Mouse (Mus musculus) forebrain, postnatal 0 days (tissue): Measurements from ENCODE around the gene Fggy. TPM values are rescaled to one million over a fixed set of nuclear protein-coding genes. Genes with fewer than 3 reads are reported as not detected.

Experiments
- ATAC-seq: fragments of 200-750 bp; cut with Nextera tagmentation; 2 replicates; pipeline ENCODE4 v1.8.0; 2017; ENCODE audit warnings: mild to moderate bottlenecking, moderate library complexity
- DNase-seq: peaks from one replicate; pipeline ENCODE4 v3.0.0-alpha.2; 2015
- H3K27ac ChIP-seq: fragments of 300-500 bp; sonication (generic); 2 replicates; pipeline ENCODE4 v1.5.1; 2014; ENCODE audit warnings: low read depth, mild to moderate bottlenecking, antibody characterized with exemption, low read length, moderate library complexity, mixed read lengths
- H3K27me3 ChIP-seq: fragments of 300-500 bp; sonication (generic); 2 replicates; pipeline ENCODE4 v1.6.1; 2014; ENCODE audit warnings: mild to moderate bottlenecking, low read length, mixed read lengths; ENCODE audit not compliant: insufficient read depth
- H3K36me3 ChIP-seq: fragments of 300-500 bp; sonication (generic); 2 replicates; pipeline ENCODE4 v1.6.1; 2014; ENCODE audit warnings: mild to moderate bottlenecking, moderate library complexity; ENCODE audit not compliant: insufficient read depth
- H3K4me1 ChIP-seq: fragments of 300-500 bp; sonication (generic); 2 replicates; pipeline ENCODE4 v1.6.1; 2014; ENCODE audit warnings: antibody characterized with exemption; ENCODE audit not compliant: insufficient read depth
- H3K4me2 ChIP-seq: fragments of 300-500 bp; sonication (generic); 2 replicates; pipeline ENCODE4 v1.6.1; 2014; ENCODE audit warnings: low read depth, mild to moderate bottlenecking, moderate library complexity
- H3K4me3 ChIP-seq: fragments of 300-500 bp; sonication (generic); 2 replicates; pipeline ENCODE4 v1.5.1; 2014; ENCODE audit warnings: low read depth, low read length, mixed read lengths
- H3K9ac ChIP-seq: fragments of 300-500 bp; sonication (generic); 2 replicates; pipeline ENCODE4 v1.6.1; 2014; ENCODE audit warnings: mild to moderate bottlenecking
- H3K9me3 ChIP-seq: fragments of 300-500 bp; sonication (generic); 2 replicates; pipeline ENCODE4 v1.6.1; 2016; ENCODE audit warnings: low read length
- CTCF ChIP-seq: sonication (generic); IDR thresholded peaks from 2 replicates; pipeline ENCODE4 v1.5.1; 2016; ENCODE audit warnings: antibody characterized with exemption, control low read depth, low read depth
- WGBS: fragments of 180-500 bp; shearing (Covaris S2); extraction: QIAGEN DNeasy Blood & Tissue Kit; methylation state at CpG from one replicate; pipeline ENCODE4 v1.1.7; 2014; 5-methylcytosine and 5-hydroxymethylcytosine counted together
- polyA plus RNA-seq: library from polyadenylated mRNA; unstranded; fragments of >200 nt; fragmentation: Nextera tagmentation; extraction: Ambion mirVana; gene quantifications from 2 replicates; pipeline ENCODE4 v1.2.1, GENCODE M21; 2015
- total RNA-seq: library from RNA; depleted of rRNA; stranded (reverse); fragments of >200 nt; gene quantifications from 2 replicates; pipeline ENCODE4 v1.2.3, GENCODE M21; 2014

Gene Fggy
- total and polyA plus RNA-seq, 2 experiments from 2014 or later = 4.8 to 4.9 TPM

DNA sequence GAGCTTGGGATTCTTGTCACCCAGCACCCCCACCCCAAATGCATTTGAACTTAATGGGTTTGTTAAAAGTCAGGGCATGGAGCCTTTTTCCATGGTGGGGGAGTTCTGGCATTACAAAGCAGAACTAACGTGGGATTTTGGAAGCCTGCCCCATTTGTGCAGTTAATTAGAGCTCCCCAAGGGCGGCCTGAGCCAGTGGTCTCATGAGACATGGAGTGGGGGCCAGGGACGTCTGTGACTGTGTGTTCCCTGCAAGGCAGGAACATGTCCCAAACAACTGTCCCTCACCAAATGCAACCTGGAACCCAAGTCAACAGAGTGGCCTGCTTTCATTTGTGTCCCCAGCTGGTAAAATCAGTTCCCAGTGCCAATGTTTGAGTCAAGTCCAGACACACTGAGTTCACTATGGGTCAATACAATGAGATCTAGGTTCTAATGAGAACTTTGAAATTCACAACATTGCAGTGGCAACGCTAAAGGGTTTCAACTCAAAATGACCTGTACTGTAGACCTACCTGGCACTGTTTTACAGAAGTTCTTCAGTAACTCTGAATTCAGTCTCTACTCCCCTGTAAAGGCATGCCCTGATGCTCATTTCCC is 324.5 kb downstream of the Fggy start:
- no peak for ATAC-seq

DNA sequence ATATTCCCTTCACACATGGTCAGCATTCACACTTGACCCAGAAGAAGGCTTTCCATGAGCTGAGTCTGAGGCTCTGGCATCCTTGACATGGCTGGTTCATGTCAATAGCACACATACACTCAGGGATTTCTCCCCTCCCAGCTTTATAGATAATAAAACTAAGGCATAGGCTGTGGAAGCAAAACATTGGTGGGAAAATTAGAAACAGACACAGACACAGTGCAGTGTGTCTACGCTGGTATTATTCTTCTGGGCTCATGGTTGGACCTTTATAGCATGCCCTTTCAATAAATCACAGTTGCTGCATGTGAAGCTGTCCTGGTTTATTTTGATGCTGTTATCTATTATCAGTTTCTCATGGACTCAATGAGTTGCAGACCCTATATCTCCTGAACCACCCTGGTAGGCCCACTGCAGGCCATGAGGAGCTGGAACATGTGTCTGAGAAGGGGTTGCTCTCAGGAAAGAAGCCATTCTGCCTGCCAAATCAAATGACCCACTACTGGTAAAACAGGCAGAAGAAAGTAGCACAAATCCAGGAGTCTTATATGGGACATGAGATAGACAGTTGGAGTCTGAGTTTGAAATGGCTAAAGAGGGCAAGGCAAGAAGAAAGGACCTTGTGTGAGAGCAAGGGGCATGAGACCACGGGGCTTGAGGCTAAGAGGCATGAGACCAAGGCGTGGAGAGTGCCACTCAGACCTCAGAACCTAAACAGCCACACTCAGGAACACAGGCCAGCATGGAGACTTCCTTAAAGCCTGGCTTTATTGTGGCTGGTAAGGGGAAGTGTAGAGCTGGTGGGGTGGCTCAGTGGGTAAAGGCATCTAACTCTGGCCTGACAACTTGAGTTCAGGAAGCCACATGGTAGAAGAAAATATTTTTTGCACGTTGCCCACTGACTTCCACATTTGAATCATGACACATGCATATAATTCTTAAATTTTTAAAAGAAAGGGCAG is 327.2 kb downstream of the Fggy start:
- no peaks in the 10 kb centered on the region for H3K36me3 ChIP-seq
- H3K27me3 ChIP-seq = no peaks in the 10 kb centered on the region
- WGBS = 85% methylated on average over 4 of the region's 4 CpGs
- no peak overlapping the region for H3K27ac ChIP-seq
- no peak overlapping the region for H3K4me2 ChIP-seq
- H3K9ac ChIP-seq = no peak overlapping the region
- no peak for TF ChIP-seq CTCF
- H3K9me3 ChIP-seq = no peaks in the 10 kb centered on the region
- no peak overlapping the region for H3K4me3 ChIP-seq
- no peaks in the 10 kb centered on the region for H3K4me1 ChIP-seq
- DNase-seq (no peak), ATAC-seq (no peak)

More for the DNA sequence above, 324.5 kb downstream of the Fggy start:
- 32% methylated on average over 4 of the region's 4 CpGs for WGBS
- Histone ChIP-seq H3K9me3 (no peaks in the 10 kb centered on the region), H3K27ac (no peak overlapping the region), H3K4me1 (no peaks in the 10 kb centered on the region), H3K4me2 (no peak overlapping the region), H3K36me3 (no peaks in the 10 kb centered on the region), H3K9ac (no peak overlapping the region), H3K4me3 (no peak overlapping the region), H3K27me3 (no peaks in the 10 kb centered on the region)
- no peak for TF ChIP-seq CTCF
- DNase-seq = no peak

DNA sequence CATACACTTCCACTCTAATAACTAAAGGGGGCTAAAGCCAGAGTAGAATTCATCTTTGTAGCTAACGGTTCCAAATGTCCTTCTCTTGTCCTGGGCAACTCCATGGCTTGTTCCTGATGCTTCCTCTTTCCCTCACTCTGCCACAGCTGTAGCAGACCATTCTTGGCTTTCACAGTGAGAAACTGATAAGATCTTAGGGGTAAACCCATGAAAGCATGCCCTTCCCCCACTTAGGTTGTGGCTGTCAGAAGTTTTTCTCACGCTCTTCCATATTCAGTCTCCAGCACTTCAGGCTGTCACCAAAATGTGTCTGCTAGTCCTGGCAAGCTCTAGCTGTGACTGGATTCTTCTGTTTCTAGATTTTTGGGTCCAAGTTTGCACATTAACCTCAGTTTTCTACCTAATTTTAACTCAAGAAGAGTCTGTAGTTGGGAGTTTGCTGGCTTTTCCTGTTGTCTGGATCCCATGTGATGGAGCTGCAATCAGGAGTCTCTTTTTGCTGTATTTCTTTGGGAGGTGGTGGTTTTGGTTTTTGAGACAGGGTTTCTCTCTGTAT is 338.0 kb downstream of the Fggy start:
- no peak for TF ChIP-seq CTCF
- WGBS = 83% methylated on average over 2 of the region's 2 CpGs
- peak; percentile 37; the same call in 1 of the 2 replicates for ATAC-seq
- no peak overlapping the region for H3K9ac ChIP-seq
- no peaks in the 10 kb centered on the region for H3K27me3 ChIP-seq
- H3K4me1 ChIP-seq = no peaks in the 10 kb centered on the region
- no peaks in the 10 kb centered on the region for H3K9me3 ChIP-seq
- H3K4me3 ChIP-seq = no peak overlapping the region
- DNase-seq = no peak
- no peaks in the 10 kb centered on the region for H3K36me3 ChIP-seq
- H3K4me2 ChIP-seq = no peak overlapping the region
- H3K27ac ChIP-seq = no peak overlapping the region

DNA sequence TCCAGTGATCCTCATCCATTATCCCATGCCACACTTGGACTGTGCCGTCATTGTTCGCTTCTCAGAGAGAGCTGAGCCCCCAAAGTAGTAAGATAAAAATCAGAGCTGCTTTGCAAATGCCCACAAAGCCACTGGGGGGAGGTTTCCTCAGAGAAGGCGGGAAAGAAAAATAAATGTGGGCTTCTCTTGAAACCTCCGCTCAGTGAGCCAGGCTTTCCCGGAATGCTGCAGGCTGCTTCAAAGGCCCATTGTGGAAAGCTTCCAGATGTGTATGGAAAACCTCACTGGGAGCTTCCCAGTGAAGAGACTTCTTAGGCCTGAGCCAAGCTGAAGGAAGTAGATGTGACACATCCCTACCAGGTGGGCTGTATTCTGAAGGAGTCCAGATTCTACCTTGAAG is 339.3 kb downstream of the Fggy start:
- no peak overlapping the region for H3K4me3 ChIP-seq
- no peaks in the 10 kb centered on the region for H3K4me1 ChIP-seq
- no peaks in the 10 kb centered on the region for H3K27me3 ChIP-seq
- WGBS = 48% methylated on average over 5 of the region's 5 CpGs
- H3K36me3 ChIP-seq = no peaks in the 10 kb centered on the region
- DNase-seq (no peak), ATAC-seq (no peak)
- no peak overlapping the region for H3K27ac ChIP-seq
- H3K9me3 ChIP-seq = no peaks in the 10 kb centered on the region
- H3K4me2 ChIP-seq = no peak overlapping the region
- TF ChIP-seq CTCF = no peak
- H3K9ac ChIP-seq = no peak overlapping the region

DNA sequence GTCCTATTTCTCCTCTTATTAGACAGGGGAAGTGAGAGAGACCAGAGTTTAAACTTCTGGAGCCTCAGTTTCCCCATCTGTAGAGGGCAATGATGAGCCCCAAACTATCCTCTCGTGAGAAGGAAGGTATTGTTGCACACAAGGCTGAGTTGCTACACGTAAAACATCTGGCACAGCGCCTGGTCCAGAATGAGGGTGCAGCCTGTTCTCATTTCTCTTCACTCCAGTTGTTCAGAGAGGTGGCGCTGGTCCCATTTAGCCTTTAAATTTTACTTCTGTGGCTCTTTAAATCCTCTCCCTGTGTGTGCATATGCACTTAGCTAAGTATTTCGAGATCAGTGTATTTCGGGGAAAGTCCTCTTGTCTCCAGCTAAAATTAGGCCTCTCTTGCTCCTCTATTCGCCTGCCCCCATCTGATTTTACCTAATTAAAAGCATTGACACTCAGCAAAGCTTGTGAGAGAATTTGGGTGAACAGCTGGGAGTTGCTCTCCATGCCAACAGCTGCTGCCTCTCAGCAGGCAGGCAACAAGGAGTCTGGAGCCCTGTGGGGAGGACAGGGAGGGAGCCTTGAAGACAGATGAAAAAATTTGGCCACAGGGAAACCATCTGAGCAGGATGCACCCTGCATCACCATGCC is 340.0 kb downstream of the Fggy start:
- peak; percentile 88 for ATAC-seq

DNA sequence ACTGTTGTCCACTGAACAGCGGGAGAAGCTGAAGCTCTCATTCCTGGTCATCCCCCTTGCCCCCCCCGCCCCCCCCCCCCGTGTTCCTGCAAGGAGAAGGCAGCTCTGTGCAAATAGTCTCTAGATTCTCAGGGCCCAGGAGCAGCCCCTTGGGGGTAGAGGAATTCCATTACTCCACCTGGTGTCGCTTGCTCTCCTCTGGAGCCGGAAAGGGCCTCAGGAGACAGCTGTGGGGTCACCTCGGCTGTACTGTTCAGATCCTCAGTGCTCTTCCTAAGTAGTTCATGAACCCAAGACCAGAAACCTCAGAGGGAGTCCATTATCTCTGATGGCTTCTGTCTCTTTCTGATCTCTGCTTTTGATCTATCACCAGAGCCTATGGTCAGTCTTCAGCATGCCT is 341.4 kb downstream of the Fggy start:
- no peaks in the 10 kb centered on the region for H3K27me3 ChIP-seq
- WGBS = 53% methylated on average over 6 of the region's 6 CpGs
- no peaks in the 10 kb centered on the region for H3K9me3 ChIP-seq
- no peak for ATAC-seq
- no peak overlapping the region for H3K27ac ChIP-seq
- TF ChIP-seq CTCF = no peak
- DNase-seq = no peak
- no peak overlapping the region for H3K9ac ChIP-seq
- no peaks in the 10 kb centered on the region for H3K4me1 ChIP-seq
- no peak overlapping the region for H3K4me2 ChIP-seq
- no peaks in the 10 kb centered on the region for H3K36me3 ChIP-seq
- H3K4me3 ChIP-seq = no peak overlapping the region

More for the DNA sequence above, 340.0 kb downstream of the Fggy start:
- Histone ChIP-seq H3K9ac (no peak overlapping the region), H3K27me3 (no peaks in the 10 kb centered on the region), H3K4me2 (no peak overlapping the region), H3K4me1 (no peaks in the 10 kb centered on the region), H3K9me3 (no peaks in the 10 kb centered on the region), H3K4me3 (no peak overlapping the region), H3K36me3 (no peaks in the 10 kb centered on the region), H3K27ac (no peak overlapping the region)
- TF ChIP-seq CTCF = no peak
- WGBS = 51% methylated on average over 7 of the region's 7 CpGs
- DNase-seq = peak; percentile 27
